Mouse (Mus musculus) spleen, postnatal 14 days (tissue): ENCODE results near the gene Pld4.

ENCODE experiments used
- DNase-seq, 2 experiments: peaks; one replicate each; pipeline ENCODE4 v3.0.0; 2021 to 2022; ENCODE audit warnings: low spot score in 2 of 2

The Pld4 gene

DNA sequence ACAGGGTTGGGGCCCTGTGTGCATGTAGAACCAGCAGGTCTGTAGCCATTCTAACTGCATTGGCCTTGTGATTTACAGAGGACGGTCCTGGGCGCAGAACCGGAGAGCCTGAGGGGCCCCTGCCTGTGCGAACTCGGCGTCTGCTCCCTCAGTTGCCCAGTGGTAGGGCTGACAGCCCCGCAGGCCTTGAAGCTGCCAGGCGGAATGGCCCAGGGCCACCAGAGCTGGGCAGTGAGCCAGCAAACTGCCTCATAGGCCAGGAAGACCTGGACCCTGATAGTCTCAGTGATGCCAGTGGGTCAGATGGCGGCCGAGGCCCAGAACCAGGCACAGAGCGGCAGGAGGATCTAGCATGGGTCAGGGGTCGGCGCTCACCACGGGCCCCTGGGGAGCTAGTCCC lies 22.7 kb upstream of the Pld4 start:
- no peak for DNase-seq

DNA sequence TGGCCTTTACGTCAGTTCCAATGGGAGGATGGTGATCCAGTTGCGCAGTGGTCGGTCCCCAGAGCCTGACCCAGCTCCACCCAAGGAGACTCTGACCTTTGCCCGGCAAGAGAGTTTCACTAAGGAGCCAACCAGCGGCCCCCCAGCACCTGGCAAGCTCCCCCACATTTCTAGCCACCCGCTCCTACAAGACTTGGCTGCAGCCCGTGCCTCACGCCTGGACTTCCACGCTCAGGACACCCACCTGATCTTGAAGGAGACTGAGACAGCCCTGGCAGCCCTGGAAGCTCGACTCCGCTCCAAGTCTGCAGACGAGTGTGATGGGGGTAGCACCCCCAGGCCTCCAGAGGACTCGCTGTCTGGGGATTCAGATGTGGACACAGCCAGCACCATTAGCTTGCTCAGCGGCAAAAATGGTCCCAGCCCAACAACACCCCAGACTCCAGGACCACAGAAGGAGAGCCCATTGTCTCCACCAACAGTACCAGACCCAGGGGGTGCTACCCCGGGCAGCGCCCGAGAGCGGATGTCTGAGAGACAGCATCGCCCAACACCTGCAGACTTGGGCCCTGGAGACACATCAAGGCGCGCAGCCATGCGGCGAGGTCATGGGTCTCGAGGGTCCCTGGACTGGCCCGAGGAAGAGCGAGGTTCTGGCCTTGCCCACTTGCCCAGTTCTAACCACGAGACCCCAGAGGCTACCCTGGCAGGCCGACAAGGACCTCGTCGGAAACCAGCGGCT lies 22.0 kb upstream of the Pld4 start:
- no peak for DNase-seq

DNA sequence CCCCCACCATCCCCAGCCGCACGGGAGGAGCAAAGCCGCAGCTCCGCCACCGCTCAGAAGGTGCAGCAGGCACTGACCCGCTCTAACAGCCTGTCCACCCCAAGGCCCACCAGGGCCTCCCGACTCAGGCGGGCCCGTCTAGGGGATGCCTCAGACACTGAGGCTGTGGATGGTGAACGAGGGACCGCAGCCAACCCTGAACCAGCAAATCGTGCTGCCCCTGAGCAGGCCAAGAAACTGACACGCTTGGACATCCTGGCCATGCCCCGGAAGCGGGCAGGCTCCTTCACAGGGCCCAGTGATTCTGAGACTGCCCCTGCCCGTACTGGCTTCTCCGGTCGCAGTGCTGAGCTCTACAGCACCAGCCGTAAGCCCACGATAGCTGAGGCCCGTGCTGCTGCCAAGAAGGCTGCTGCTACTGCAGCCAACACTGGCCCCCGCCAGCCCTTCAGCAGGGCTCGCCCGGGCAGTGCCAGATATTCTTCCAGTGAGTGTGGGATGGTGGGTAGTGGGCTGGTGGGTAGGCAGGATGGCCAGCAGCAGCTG lies 21.4 kb upstream of the Pld4 start:
- DNase-seq = no peak

DNA sequence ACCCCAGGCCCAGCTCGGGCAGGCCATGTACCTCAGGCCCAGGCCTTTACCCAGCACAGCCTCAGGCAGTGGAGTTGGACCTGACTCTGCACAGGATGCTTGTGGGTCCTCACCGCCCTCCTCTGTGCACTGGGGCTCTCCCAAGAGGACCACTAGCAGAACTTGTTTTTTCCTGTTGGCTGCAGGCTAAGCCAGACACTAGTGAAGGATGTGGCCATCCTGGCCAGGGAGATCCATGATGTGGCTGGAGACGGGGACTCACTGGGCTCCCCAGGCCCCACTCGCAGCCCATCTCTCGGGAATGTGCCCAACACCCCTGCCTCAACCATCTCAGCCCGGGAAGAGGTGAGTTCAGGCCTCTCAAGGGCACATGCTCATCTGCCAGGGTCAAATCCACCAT lies 17.7 kb upstream of the Pld4 start:
- no peak for DNase-seq

DNA sequence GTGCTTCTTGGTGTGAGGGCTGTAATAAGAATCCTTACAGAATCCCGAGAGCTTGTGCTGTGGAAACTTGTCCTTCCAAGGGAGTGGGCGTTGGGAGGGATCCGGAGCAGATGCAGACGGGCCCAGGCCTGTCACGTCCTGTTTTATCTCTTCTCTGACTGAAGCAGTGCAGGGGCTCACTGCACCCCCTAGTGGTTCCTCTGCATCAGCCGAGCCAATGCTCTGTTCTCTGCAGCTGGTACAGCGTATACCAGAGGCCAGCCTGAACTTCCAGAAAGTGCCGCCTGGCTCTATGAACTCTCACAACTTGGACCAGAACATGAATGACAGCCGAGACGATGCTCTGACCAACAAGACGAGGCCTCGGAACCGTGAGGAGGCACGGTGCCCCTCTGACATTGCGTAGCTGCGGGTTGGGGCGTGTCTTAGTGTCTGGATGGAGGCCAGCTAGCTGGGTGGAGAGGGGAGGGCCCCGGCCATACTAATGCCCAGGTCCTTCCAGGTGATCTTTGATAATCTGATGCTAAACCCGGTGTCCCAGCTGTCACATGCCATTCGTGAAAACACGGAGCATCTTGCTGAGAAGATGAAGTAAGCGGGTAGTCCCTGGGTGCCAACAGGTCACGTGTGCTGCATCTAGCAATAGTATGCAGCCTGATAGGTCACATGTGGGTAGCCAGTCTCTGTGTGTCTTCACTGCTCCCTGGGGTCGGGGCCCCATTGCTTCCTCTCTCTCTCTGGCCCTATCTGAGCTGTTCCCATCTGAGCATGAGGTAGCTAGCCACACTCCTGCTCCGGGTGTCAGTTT lies 17.1 kb upstream of the Pld4 start:
- peak; percentile 55 to 68 for DNase-seq

DNA sequence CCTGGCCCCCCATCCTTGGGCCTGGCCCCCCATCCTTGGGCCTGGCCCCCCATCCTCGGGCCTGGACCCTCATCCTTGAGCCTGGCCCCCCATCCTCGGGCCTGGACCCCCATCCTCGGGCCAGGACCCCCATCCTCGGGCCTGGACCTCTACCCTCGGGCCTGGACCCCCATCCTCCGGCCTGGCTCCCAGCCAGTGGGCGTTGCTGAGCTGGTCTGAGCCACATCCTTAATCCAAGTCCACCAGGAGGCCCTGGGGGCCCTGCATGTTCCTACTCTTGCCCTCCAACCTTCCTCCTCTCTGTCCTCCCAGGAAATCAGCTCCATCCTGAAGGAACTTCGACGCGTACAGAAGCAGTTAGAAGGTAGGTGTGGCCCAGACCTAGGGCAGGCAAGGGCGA lies 16.2 kb upstream of the Pld4 start:
- DNase-seq = no peak

DNA sequence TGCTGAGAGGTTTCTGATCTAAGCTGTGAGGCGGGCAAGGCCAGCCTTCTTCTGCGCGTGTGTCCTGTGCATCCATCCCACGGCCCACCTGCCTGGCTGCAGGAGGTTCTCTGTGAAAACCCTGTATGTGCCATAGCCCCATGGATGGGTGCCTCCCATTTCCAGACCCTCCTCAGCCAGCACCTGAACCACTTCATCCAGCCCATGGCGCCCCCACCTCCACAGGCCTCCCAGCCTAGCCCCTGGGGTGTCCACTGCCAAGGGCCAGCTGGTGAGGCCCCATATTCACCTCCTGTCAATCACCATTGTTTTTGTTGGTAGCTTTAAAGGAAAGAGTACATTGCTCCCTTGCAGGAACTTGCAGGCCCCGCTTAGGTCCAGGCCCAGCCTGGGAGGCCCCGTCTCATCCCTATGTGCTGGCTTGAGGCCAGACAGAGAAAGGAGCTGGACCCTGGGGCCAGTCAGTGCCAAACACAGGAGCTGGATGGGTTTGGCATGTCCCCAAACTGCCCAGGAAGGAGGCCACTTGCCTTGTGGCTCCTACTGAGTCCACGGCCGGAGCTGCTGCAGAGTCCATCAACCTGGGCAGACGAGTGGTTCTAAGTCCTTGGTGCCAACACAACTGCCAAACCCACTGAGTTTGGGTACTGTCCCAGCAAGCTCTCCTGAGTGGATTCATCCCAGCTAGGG lies 15.4 kb upstream of the Pld4 start:
- DNase-seq = no peak

DNA sequence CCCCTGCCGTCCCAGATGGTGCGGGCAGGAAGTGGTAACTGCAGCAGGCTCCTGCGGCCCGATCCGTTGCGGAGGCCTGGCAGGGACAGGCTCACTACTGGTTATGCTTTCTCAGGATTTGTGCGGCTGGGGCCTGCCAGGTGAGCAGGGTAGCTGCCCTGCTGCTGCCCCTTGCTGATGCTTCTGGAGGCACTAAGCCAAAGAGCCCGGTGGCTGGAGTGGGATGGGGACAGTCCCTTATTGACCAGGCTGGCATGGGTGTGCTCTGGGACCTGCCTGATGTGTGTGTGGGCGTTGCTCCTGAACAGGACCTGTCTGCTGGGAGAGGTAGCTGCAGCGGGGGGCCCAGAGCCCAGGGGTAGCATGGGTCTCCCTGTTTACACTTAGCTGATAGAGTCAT lies 14.7 kb upstream of the Pld4 start:
- no peak for DNase-seq

DNA sequence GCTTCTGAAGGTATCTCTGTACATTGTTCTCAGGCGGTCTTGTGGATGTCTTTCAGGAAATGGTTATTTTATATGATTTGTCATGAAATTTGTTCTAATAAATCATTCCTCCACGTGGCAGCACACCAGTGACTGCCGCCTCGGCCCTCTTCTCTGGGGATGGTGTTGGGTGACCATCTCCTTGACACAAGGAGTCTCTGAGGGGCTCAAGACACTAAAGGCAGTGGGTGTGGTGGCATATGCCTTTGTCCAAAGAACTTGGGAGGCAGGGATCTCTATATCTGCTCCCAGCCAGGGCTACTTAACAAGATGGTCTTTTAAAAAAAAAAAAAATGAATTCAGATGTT lies 14.0 kb upstream of the Pld4 start:
- no peak for DNase-seq

DNA sequence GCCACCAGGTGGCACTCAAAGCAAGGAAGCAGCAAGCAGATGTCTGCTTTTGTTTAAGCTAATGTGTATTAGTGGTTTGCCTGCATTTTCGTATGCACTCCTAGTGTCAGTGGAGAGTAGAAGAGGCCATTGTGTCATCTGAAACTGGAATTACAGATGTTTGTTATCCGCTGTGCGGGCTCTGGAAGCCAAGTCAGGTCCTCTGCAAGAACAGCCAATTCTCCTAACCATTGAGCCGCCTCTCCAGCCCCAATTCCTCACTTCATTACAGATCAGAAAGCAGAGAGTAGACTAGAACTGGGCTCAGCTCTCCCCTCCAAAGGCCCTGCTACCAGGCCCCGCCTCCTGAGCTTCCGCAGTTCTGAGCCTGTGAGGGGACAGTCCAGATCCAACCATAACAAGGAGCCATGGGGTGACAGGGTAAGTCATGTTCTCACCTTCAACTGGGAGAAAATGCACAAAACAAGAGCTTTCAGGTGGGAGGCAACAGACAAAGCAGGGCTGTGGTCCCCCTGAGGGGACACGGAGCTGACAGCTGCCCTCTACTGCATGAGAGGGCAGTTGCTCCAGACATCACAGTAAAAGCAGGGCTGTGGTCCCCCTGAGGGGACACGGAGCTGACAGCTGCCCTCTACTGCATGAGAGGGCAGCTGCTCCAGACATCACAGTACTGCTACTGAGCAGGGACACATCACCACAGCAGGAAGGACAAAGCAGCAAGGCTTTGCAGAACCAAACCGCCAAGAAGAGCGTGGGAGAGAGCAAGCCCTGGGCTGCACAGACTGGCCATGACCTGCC lies 13.4 kb upstream of the Pld4 start:
- no peak for DNase-seq

DNA sequence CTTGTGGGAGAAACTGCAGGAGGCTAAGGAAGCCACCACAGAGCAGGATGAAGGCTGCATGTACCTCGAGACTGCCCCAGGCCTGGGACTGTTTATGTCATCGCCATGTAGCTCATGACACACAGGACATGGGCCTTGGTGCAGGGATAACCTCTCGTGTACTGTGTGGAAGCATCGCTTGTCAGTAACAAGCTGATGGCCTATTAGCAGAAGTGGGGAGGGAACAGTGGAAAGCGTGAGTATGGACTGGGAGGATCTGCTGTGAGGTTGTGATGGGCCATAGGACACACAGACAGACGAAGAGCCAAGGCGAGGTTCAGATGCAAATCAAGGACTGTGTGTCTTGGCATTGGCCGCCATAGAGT lies 12.9 kb upstream of the Pld4 start:
- no peak for DNase-seq

DNA sequence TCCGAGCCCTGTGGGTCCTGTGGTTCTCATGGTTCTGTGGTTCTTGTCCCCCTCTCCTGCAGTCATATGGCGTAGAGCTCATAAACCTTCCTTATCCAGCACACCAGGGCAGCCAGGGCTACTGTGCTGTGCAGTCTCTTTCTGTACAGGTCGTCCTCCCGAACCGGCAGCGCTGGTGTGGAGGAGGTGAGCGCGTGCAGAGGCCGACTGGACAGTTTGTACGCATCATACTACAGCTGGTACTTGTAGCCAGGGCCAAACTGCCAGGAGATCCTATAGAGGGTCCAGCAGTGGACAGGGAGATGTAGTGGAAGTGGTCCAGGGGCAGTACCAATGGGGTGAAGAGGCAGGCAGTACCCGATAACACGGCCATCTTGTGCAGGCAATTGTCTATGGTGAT lies 9.5 kb upstream of the Pld4 start:
- DNase-seq = no peak

DNA sequence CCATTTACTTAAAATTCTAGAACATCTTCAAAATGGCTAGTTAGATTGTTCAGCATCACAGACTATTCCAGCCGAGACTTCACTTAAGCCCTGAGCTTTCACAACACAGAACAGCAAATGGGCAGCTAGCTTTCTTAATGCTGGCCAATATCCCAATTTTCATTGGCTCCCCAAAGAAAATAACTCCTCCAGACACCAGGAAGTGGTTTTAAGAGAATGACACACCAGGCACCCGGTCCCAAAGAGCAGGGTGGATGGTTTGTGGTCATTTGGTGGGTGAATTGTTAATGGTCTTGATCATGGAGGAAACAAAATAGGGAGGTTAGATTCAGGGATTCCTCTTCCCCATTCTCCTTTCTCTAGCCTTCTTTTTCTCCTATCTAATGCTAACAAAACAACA lies 8.1 kb upstream of the Pld4 start:
- no peak for DNase-seq

DNA sequence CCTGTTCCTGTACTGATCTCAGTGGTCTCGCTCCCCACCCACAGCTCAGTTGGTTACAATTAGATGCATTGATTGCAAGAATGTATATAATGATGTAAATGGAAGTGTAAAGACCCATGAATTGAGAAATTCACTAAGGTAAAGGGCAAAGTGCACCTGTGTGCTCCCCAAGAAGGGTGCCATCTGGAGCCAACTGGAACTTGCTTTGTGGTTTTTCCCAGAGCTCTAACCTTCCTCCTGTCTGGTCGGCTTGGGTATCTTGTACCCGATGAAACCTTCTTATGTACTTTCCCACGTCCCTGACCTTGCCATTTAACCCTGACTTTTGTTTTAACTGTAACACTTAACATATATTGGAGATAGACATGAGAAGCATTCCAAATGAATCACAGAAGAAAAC lies 4.6 kb upstream of the Pld4 start:
- no peak for DNase-seq

DNA sequence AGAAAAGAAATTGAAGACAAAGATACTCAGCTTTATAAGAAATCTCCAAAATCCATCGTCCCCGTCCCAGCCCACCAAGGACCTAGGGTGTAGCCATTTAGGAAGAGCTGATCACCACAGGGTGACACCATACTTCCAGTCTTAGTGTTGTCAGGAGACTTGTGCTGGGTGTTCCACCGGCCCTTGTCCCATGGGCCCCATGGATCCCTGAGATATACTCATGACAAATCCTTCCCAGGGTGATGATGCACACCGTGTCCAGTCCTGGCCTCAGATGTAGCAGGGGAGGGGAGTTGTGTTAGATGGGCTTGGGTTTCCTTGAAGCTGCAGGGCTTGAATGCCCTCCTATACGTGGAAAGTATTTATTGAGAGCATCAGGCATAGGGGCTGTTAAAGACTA lies 2.6 kb upstream of the Pld4 start:
- no peak for DNase-seq

DNA sequence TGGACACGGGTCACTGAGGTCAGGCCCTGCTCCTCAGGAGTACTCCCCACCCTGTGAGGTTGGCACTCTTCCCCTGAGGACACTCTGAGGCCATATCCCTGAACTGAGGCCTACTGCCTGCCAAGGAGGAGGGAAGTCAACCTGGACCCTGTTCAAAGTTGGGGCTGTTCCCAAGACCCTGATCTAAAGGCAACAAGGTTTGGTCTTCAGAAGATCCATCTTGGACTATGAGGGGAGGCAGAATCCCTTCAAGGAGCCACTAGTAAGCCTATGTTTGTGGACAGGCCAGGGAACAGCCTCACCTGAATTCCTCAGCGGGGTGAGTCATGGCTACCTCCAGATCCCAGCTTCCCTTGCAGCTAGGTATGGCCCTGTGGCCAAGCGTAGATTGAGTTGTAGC lies 984 bp upstream of the Pld4 start:
- DNase-seq = no peak

DNA sequence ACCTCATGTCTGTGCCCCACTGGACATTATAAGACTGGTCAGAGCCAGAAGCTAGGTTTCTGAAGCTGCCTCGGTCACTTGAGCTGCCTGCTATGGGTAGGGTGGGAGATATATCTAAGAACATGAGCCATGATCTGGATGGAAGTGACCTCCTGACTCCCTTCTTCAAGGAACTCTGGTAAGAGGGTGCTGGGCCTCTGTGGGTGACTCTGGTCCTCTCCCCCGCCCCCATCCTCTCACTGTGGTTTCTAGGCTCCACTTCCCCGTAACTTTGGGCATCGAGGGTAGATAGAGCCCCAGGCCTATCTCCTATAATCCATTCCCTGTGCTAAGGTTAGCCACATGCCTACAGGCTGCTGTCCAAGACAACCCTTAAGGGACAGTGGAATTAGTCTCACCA lies 956 bp downstream of the Pld4 start:
- DNase-seq = no peak

DNA sequence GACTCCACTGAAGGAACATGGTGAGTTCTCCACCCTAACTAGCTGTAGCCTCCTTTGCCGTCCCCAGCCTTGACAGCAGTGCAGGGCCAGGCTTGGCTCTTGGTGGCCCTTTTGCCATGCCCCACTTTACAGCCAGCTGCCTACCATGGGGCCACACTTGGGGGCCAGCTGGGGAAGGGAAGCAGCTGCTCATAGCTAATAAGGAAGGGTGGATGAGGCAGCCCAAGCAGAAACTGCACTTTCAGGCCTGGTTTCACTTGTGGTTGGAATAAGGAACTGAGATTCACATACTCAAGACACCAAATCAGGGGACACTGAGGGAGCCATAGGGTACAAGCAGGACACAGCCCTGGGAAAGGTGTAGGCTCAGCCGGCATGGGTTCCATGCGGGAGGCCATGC lies 1.6 kb downstream of the Pld4 start:
- DNase-seq = peak; percentile 35 to 51

DNA sequence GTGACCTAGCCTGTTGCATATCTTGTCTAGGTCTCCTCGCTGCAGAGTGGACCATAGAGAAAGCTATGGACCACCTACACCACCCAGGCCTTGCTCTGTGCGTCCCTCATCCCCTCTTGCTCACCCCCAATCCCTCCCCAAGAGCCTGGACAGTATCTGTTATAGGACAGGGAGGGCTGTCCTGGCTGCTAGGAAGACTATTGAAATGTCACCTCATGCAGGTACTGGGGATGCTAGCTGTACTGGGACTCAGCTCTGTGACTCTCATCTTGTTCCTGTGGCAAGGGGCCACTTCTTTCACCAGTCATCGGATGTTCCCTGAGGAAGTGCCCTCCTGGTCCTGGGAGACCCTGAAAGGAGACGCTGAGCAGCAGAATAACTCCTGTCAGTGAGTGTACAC lies 2.7 kb downstream of the Pld4 start:
- DNase-seq = no peak

DNA sequence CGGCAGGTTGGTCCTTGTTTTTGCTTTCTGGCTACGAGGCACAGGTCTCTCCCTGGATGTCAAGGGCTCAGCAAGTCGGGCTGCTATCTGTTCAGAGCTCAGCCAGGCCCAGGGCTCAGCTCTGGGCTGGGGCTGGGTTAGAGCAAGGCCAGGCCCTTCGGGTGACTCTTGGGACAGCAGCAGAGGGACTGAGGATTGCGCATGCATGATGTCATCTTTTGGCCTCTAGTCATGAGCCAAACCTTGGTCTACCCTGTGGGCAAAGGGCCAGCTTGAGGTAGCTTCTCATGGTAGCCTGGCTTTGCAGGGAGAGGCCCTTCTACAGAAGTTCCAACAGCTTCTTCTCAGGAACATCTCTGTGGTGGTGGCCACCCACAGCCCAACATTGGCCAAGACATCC lies 3.7 kb downstream of the Pld4 start:
- no peak for DNase-seq

DNA sequence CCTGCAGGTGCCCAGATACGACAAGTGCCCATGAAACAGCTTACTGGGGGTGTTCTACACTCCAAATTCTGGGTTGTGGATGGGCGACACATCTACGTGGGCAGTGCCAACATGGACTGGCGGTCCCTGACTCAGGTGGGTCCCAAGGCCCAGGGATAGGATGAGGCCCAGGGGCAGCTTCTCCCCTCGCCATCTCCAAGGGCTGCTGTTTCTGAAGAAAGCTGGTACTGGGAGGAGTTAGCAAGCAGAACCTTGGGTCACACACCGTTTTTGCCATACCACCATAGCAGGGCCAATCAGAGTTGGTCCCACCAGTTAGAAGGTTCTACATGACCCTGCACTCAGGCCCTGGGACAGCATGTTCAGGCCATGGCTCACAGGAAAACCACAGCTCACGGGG lies 4.5 kb downstream of the Pld4 start:
- DNase-seq = no peak

DNA sequence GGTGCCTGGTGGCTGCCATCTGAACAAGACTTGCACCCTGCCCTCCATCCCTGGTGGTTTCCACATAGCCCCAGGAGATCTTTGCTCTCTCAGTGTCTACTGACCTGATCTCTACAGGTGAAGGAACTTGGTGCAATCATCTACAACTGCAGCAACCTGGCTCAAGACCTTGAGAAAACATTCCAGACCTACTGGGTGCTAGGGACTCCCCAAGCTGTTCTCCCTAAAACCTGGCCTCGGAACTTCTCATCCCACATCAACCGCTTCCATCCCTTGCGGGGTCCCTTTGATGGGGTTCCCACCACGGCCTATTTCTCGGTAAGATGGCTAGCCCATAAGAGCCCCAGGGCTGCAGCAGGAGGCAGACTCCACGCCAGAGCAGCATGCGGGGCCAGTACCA lies 6.1 kb downstream of the Pld4 start:
- no peak for DNase-seq
